Mouse (Mus musculus): ENCODE results near the gene Gm20708.
"Not testable (repeated sequence)": the region's sequence is repeated elsewhere in the genome, so short reads cannot be mapped to it uniquely, and the experiment has no call there.

Gm20708 gene

DNA sequence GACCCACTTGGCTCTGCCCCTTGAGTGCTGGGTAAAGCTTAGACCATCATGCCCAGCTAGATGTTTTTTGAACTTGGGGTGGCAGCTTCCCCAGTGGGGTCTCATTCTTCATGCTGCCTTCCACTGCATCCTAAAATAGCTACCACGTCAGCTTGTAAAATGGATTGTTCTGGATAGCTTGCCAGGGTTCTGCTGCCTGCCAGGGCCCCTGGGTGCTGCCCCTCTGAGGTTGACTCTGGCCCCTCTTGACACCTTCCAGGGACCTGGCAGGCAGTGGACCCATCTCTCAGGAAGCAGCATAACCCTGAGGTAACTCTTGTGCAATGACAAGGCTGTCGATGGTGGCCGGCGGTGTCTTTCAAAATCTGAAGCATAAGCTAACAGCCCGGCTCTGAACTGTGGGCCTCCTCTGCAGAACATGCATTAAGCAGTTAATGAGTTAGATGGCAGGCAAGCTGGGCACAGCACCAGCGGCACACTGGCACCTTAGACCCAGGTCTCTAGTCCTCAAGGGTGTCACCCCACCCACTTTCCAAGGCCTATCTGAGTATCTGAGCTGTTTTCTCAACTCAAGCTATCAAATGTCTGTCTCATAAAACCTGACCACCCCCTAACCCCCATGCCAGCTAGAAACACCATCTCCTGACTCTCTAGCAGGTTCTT is 5.4 kb downstream of the Gm20708 start:
- no peak for DNase-seq

DNA sequence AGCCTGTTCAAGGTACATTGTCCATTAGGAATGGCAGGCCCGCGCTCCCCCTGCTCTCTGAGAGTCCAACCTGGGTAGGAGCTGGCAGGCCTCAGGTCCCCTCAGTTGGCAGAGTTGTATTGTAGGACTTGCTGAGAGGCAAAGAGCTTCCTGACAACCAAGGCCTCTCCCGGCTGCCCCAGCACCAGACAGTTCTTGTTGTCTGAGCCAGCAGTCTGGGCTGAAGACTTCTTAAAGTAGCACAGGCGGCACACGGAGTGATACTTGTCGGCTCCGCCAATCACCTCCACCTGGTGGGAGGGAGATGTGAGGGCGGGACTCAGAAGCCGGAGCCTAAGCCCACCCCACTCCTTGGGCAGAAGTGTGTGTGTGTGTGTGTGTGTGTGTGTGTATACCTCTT is 6.4 kb downstream of the Gm20708 start:
- not testable (repeated sequence) for DNase-seq

GRCm38 (mm10) chr11:117816389-117816996 is 7.0 kb downstream of the Gm20708 start:
- no peak for DNase-seq

DNA sequence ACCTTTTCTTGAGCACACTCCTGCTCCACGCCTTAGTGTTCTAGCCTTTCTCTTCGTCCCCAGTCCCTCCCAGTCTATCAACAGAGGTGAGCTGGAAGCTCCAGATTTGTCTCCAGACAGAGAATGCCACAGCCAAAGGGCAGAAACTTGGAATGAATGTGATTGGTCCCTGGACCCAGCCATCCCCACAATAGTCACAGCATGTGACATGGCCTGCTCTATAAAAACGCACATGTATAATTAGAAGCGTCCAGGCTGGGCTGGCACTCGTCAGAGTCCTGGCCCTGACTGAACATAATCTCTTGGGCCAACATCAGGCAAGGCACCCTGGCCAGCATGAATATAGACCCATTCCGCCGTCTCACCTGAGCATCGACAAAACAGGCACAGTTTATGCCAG is 9.6 kb downstream of the Gm20708 start:
- DNase-seq, result no peak

DNA sequence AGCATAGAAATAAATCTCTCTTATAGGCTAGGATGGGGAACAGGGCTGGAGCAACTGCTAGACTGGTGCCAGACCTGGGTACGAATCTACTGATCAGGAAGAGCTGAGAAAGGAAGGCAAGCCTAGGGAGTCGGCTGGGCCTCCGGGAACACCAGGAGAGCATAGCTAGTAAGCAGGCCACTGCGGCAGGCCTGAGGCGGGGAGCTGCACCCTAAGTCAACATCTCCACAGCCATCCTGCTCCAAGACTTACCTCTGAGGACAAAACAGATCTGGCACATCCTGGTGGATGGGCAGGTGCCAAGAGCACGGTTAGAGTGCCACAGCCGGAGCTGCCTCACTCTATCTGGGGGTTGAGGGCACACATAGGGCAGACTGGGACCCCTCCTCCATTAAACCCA is 10.7 kb downstream of the Gm20708 start:
- no peak for DNase-seq

- DNase-seq, result no peak
Measured at GRCm38 (mm10) chr11:117821868-117822267, 12.4 kb downstream of the Gm20708 start.

GRCm38 (mm10) chr11:117822728-117823241 is 13.3 kb downstream of the Gm20708 start:
- DNase-seq, result peak; percentile 57 to 69

DNA sequence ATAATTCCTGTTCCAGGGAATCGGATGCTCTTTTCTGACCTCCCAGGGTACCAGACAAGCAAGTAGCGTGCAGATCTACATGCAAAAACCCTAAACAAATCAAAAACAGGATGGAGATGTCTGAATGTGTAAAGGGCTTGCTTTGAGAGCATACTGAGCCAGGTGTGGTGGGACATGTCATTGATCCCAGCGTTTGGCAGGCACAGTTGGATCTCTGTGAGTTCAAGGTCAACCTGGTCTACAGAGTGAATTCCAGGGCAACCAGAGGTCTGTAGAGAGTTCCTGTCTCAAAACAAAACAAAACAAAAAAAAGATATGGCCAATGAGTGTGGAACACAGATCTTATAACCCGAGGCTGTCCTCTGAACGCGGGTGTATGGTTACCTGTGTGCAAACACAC is 13.9 kb downstream of the Gm20708 start:
- DNase-seq, result no peak

GRCm38 (mm10) chr11:117824060-117824969 is 14.8 kb downstream of the Gm20708 start:
- peak; percentile 87 to 91 for DNase-seq

- peak; percentile 85 to 91 for DNase-seq
Measured at GRCm38 (mm10) chr11:117825333-117826101, 16.0 kb downstream of the Gm20708 start, which contains the start of the genes Afmid and Tk1. Gene Afmid, plus strand, starts transcription at chr11:117825924. Gene Tk1, minus strand, starts transcription at chr11:117826092.

- no peak for DNase-seq
Measured at GRCm38 (mm10) chr11:117826164-117826563, 16.7 kb downstream of the Gm20708 start.

- no peak for DNase-seq
Measured at GRCm38 (mm10) chr11:117826916-117827315, 17.4 kb downstream of the Gm20708 start.

DNA sequence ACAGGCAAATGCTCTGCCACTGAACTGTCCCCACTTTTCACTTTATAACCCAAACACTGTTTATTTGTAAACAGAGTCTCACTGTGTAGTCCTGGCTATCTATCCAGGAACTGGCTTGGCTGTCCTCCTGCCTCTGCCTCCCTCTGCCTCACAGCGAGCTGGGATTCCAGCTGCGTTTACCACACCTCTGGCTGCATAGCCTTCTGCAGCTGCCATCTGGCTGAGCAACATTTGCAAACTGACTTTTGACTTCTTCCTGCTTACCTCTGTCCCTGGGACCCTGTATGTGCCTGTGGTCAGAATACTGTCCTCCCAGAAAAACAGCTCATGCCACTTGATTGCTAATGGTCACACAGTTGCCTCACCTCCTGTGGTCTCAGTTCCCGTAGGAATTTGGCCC is 17.9 kb downstream of the Gm20708 start:
- DNase-seq, result no peak

DNA sequence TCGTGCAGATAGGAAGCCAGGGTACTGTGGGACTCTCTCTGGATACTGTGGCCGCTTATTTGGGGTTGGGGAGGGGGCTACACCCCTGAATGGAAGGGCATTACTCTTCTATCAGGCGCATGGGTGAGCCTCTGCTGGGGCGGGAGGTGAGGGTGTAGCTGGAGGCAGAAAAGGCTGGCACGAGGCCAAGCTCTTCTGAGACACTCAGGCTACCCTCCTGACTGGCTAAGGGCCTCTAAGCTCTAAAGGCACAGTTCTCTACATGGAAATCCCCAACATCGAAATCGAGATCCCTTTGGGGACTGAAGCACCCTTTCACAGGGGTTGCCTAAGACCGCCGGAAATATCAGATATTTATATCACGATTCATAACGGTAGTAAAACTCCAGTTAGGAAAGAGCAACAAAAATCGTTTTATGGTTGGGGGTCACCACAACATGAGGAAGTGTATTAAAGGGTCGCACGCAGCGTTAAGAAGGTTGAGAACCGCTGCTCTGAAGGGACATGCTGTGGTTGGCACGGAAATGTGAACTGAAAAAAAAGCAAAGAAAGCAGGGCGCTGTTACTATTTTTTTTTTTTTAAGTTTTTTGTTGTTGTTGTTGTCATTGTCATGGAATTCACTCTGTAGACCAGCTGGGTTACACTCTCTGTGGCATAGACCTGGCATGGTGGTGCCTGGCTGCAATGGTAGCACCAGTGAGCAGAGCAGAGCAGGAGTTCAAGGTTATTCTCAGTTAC is 18.9 kb downstream of the Gm20708 start:
- DNase-seq, result peak; percentile 60 to 76

- peak; percentile 50 to 66 for DNase-seq
Measured at GRCm38 (mm10) chr11:117828888-117829604, 19.6 kb downstream of the Gm20708 start.

- DNase-seq, result peak; percentile 76 to 85
Measured at GRCm38 (mm10) chr11:117829671-117830215, 20.3 kb downstream of the Gm20708 start.

DNA sequence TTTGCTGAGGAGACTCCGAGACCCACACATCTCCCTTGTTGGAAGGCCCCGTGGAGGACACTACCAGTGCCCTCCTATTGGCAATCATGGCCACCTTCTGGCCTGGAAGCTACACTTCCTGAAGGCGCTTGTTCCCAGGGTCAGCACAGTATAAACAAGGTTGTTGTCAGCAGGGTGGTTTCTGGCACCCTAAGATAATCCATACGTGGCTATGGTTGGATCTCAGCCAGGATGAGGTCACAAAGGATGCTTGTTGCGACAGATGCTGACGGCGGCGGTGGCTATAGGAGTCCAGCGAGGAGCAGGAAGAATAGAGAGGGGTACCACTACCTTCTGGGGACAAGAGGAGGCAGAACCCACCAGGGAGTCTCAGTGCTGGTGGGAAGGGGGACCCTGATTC is 20.9 kb downstream of the Gm20708 start:
- no peak for DNase-seq

GRCm38 (mm10) chr11:117832086-117832969 is 22.9 kb downstream of the Gm20708 start:
- DNase-seq, result peak; percentile 86 to 90

DNA sequence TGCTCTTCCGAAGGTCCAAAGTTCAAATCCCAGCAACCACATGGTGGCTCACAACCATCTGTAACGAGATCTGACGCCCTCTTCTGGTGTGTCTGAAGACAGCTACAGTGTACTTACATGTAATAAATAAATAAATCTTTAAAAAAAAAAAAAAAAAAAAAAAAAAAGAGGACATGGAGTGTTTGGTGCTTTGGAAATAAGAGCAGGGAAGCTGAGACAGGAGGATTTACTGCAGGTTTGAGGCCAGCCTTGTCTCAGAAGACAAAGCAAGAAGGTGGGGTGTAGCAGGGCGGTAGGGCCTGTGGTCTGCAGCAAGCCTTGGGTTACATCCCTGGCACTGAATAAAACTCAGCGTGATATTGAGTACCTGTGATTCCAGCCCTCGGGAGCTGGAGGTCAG is 24.0 kb downstream of the Gm20708 start:
- not testable (repeated sequence) for DNase-seq

DNA sequence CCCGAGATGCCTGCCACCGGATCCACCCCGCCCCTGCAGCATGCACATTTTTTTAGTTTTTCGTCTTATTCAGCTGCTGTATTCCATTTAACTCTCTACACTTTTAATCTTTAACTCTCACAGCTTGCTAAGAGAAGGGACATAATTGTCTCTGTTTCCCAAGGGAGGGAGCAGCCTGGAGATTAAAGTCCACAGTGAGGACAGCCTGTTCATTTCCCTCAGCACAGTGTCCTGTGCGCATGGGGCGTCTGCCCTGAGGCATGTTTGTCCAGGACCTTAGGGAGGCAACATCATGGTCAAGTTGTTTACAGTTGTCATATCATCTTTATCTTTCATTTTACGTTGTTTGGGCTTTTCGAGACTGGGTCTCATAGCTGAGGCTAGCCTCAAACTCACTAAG is 24.6 kb downstream of the Gm20708 start:
- peak in 1 of 2 experiments; percentile 44 for DNase-seq

Data from kidney, postnatal 4 days (tissue).